Mouse (Mus musculus): ENCODE results near the gene Tas2r144.

The Tas2r144 gene

DNA sequence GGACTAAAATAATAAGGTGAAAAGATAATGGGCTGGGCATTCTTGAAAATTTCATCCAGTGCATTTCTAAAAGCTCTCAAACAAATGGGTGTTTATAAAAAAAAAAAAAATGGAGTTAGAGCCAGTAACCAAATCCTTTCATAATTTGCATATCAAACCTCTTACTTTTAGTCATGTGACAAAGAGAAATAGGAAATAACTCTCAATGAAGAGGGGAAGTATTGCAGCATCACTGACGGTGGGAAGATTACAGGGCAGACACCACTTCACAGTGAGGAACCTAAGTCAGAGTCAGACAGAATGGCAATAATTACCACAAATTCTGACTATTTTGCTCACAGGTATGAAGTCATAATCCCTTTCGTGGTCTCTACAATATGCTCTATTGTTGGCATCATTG, at the start of gene Tas2r144:
Tas2r144 (plus strand) TSS at position 301 of the 400 bp plus-strand sequence.
- no peak for DNase-seq (ENCODE audit: low read depth, low spot score)

DNA sequence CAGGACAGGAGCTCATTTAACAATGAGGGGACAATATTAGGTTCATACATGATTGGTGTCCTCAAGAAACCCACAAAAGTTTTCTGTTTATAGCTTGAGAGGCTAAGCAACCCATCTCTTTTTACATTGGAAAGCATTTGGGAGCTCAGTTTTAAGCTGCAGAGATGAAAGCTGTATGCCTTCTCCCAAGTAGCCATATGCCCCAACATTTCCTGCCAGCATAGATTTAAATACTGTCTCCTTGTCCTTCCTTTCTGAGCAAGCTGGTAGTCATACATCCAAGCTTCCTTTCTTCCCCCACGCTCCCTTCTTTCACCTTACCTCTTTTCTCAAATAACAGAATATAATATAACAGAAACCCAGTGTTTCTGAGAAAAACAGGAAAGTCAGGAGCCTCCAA, 32.7 kb upstream of the Tas2r144 start:
- DNase-seq (ENCODE audit: low read depth, low spot score) = no peak

DNA sequence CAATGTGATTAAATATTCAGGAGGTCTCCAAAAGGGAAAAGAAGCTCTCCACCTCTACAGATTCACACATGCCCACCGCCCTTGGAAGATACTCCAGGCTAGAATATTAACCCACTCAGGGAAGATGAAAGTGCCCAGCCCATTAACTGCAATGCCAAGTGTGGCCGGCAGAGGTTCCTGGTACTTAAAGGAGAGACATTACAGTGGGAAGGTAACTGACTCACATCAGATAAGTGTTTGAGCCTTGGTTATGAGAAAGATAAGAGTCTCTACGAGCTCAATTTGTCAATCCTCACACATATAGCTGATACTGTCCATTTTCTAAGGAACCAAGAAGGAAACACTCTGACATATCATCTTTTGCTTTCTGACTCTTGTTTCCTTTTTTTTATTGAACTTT, 28.9 kb upstream of the Tas2r144 start:
- DNase-seq (ENCODE audit: low read depth, low spot score) = peak; percentile 11

DNA sequence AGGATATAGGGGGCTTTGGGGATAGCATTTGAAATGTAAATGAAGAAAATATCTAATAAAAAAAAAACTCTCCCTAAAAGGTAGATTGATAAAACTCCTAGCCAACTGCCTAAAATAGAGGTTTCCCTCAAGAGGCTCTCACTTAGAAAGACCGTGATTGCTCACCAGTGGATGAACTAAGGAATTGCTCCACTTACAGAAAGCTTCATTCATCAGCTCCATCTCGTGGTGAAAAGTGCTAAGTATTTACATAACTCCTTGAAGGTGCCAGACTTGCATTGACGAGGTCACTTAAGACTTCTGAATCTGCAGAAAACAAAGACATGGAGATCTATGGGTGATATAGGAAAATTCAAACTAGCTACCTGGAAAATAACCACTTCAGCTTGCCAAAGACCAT, 17.4 kb upstream of the Tas2r144 start:
- no peak for DNase-seq (ENCODE audit: low read depth, low spot score)

DNA sequence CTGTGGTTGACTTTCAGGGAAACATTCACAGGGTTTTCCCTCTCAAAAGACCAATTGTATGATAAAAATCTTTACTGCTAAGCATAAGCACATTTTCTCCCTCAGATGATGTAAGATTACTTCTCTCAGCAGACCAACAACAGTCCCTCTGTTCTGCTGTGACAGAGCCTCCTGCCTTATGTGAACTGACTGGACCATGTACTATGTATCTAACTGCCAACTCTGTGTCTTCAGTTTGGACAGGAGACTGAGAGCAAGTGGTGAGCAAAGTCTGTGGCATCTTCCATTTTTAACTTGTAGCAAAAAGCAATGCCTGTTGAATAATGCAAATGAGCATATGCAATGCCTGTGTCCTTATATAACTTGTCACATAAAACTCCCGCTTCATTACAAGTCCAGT, 15.6 kb upstream of the Tas2r144 start:
- no peak for DNase-seq (ENCODE audit: low read depth, low spot score)

DNA sequence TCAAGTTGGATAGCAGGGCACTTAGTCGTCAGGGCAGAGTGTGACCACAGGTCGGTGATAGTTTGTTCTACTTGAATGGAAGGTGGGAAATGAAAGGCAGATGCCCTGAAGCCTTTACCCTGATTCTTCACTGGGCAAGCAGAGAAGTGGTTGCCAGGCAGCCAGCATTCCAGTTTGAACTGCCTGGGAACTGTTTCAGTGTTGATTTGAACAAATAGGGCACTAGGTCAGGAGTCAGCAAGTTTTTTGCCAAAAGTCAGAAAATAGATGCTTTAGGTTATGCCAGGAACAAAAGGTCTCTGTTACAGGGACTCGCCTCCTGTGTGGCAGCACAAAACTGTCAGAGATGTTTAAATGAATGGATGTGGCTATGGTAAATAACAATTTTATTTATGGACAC, 7.2 kb downstream of the Tas2r144 start:
- DNase-seq (ENCODE audit: low read depth, low spot score) = no peak

DNA sequence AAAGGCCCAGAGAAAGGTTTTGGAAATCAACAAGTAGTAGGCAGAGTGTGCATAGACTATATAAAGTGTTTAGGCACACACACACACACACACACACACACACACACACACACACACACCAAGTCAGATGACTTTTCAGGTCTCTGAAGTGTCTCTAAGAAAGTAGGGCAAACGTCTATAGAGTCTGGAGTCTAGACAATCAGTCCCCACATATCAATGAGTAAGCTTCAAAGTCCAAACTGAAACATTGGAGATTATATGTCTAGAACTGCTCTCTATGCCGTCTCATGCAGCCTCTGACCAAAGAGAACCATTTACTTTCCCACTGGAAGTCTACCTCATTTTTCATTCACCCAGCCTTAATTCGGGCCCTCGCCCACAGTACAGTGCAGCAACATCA, 9.9 kb downstream of the Tas2r144 start:
- no peak for DNase-seq (ENCODE audit: low read depth, low spot score)

DNA sequence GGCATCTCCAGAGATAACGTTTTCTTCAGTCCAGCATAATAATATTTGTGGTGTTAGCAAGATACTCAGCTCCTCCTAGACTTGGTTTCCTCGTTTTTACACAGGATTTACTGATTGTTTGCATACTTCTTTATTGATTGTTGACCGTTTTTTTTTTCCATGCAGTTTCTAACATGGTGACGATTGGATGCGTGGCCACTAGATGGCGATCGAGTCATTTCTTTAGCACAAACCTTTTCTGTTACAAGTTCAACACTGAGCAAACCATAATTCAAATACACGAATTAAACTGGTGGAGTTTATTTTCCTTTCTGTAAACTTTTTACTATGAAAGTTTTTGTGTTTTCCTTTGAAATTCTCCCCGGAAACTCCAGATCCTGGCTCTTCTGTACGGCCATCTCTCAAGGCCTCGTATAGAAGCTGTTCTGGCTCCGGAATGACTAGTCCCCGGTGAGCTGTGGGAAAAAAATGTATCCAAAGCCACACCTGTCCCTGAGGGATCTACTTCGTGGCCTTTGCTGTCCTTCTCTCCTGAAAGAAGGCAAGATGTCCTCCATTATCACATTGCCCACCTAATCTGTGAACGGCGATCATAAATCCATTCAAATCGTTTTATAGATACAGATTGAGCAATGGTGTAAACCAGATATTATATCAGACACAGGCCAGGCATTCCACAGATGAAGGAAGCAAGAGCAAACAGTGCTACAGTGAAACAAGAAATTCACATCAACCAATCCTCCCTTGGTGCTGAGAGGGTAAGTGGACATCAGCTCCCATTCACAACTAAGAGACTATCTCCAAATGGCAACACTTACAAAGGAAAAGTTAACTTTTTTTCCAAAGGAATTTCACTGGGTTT, 12.3 kb downstream of the Tas2r144 start:
- peak; percentile 24 for DNase-seq (ENCODE audit: low read depth, low spot score)

DNA sequence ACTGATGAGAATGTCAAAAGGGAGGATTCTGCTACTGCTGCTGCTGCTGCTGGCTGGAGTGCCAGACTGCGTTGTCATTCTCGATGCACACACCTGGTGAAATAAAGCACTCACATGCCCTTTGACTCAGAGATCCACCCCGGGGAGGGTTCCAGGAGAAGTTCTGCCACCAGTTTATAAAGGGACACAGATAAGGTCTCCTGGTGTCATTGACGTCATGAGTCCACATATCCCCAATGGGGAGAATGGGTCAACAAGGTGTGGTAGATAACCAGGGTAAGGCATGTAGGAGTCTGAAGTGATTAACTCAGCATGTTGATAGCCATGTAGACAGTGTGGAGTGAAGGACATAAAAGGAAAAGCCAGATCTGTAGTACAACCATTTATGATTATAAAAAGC, 14.5 kb downstream of the Tas2r144 start:
- DNase-seq (ENCODE audit: low read depth, low spot score) = no peak

DNA sequence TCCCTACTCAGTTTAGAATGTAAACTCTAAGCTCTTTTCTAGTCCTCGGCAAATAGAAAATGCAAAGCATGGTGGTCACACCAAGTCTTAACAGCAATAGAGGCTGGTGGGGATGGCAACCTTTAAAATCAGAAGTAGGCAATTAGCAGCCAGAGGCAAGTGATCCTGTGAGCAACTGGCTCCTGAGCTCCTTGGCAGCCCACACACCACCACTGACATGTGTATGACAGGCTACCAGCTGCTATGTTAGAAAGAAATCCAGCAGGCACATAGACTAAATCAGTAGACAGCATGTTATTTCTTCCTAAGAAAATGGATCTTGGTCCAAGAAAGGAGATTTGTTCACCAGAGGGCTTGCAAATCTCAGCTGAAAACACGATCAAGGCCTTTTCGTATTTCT, 16.1 kb downstream of the Tas2r144 start:
- DNase-seq (ENCODE audit: low read depth, low spot score) = no peak

DNA sequence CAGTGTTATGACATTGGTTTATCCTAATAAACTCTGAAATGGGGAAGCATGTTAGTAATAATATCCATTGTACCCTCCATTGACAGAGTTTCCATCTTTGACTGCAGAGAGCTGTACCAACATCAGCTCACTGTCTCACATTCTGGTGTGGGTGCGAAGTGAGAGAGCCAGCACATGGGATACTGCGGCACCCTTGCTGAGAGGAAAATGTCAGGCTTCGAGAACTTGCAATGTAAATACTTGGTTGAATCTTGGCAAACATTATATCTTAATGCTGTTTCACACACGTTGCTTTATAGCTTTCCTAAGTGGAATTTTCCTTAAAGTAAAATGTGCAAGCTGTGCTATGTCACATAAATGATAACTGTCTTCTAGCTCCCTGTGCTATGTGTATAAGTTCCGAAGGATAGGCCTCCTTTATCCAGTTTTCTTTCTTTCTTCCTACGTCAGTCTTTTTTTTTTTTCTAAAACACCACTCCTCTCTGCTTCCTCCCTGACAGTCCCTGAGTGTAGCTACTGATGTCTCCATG, 22.2 kb downstream of the Tas2r144 start:
- DNase-seq (ENCODE audit: low read depth, low spot score) = no peak

DNA sequence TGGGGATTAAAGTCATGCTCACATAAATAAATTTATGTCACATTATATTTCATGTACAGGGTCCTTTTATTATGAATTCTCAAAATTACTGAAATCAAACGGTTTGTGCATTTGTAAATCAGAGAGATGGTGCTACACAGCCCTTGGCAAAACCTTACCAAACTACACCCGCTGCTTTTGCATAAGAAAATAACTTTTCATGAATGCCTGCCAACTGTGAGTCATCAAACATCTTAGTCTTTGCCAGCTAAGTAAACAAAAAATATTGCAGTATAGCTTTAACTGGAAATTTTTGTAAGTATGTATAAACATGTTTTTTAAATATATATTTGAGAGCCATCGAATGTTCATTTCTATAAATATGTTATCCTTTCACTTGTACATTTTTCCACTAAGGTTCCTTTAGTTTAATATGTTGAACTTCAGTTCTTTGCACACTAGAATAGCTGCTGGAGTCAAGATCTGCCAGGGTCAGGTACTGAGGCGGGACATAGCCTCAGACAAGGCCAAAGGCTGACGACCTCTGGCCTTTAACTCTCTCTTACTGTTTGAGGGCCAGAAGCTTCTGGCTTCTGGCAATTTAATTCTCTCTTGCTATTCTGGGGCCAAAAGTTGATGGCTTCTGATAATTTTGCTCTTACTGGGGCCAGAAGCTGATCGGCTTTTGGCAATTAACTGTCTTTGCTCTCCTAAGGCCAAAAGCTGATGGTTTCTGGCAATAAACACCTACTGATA, 26.4 kb downstream of the Tas2r144 start:
- DNase-seq (ENCODE audit: low read depth, low spot score) = no peak

DNA sequence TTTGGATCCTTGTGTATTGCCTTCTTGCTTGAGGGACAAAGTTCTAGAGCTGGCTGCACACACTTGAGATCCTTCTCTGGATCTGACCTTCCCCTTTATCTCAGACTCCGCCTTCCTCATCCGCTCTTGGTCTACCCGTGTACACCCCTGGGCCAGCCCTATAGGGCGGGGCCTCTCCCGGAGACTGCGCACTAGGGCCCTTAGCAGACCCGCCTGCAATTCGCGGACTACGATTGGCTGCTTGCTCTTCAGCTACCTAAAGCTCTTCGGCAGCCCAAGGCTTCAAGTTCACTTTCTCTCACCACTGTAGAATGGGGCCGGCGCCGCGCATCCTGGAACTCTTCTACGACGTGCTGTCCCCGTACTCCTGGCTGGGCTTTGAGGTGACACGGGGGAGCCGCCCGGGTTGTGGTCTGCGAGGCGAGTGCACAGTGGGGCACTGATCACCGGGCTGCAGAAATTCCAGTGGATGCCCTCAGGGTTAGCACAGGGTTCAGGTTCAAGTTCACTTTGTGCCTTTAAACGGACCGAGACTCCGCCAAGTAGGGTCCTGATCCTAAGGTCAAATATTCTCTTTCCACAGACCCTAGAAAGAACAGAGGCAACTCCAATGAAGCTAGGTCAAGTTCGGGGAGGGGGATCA, 30.7 kb downstream of the Tas2r144 start, which contains the start of gene Gstk1:
Gstk1 (plus strand) TSS at position 225 of the 643 bp plus-strand sequence.
- peak; percentile 63 for DNase-seq (ENCODE audit: low read depth, low spot score)

DNA sequence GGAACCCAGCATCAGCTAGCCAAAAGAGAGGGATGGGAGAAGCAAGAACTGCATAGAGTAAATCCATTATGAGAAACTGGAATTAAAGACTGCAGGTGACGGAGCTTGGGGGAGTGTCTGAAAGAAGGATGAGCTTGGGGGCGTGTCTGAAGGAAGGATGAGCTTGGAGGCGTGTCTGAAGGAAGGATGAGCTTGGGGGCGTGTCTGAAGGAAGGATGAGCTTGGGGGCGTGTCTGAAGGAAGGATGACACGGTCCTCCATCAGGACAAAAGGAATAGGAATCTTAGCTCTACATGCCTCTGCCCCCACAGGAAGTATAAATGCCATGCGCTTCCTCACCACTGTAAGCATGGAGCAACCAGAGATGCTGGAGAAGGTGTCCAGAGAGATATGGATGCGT, 32.0 kb downstream of the Tas2r144 start:
- DNase-seq (ENCODE audit: low read depth, low spot score) = no peak

DNA sequence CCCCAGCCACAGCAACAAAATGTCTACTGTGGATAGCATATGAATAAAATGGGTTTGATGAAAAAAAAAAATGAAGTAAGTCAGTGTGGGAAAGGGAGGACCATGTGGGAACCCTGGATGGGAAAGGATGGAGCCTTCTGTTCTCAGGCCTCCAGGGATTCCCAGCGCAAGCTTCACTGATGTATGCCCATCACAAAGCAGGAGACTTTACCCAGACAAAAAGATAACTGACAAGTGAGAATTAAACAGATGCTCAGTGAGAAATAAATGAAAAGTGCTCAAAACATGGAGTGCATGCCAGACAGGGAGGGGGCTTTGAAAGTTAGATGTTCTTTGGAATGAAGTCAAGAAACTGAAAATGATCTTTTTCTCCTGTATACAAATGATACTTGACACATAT, 32.9 kb downstream of the Tas2r144 start:
- DNase-seq (ENCODE audit: low read depth, low spot score) = no peak

DNA sequence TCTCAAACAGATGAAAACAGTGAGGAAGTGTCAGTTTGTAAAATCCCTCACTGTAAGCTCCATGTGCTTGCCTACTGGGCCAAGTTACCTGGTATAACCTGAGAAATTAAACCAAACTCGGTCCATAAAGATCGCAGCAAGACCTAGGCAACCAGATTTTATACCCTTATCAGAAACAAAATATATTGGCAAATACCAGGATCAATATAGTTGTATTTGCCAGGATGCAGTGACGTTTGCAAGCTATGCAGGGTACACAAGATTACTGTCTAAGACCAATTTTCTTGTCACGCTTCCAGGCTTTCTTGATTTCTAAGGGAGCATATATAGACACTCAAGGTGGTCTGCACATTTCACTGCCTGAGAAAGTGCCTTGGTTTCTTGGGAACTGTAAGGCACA, 36.7 kb downstream of the Tas2r144 start:
- DNase-seq (ENCODE audit: low read depth, low spot score) = no peak

DNA sequence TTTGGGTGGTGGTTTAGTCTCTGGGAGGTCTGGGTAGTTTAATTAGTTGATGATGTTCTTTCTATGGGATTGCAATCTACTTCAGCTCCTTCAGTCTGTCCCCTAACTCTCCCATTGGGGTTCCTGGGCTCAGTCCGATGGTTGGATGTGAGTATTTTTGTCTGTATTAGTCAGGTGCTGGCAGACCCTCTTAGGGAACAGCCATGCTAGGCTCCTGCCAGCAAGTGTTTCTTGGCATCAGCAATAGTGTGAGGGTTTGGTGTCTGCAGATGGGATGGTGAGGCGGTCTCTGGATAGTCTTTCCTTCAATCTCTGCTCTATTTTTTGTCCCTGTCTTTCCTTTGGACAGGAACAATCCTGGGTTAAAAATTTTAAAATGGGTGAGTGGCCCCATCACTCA, 38.0 kb downstream of the Tas2r144 start:
- no peak for DNase-seq (ENCODE audit: low read depth, low spot score)

DNA sequence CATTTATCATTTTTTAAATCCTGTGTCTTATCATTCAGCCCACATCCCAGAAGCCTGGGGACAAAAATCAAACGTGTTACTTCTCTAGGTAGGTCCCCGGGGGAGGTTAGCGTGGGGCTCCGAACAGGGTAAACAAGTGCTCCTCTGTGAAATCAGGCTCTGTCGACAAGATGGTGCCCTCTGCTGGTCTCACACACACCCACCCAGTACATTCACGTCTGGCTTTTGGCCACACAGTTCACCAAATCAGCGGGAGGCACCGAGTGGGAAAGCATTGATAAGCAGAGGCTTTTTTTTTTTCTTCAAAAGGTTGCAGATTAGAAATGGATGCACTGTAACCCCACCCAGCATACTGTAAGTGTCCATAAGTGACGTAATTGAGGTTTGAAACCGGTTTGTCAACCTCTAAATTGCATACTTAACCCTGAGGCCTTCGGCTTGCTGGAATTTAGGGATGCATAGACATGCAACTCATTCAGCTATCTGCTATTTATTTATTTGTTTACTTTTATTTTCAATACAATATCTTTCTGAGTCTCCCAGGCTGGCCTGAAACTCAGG, 42.3 kb downstream of the Tas2r144 start:
- DNase-seq (ENCODE audit: low read depth, low spot score) = no peak

DNA sequence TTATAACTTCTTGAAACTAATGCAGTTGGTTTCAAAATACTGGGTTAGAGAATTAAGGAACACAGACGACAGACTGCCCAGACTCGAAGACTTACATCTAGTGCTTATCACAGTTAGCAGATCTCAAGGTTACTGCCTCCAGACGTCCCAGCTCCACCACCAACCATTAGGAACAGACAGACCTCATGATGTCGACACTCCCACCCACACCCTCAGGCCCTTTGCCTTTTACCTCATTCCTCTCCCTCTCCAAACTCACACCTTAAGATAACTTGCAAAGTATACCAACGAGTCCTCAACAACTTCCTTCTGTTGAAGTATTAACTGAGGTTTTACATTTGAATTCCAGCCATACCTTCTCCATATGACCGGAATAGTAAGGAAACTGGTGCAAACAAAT, 45.3 kb downstream of the Tas2r144 start:
- DNase-seq (ENCODE audit: low read depth, low spot score) = no peak

DNA sequence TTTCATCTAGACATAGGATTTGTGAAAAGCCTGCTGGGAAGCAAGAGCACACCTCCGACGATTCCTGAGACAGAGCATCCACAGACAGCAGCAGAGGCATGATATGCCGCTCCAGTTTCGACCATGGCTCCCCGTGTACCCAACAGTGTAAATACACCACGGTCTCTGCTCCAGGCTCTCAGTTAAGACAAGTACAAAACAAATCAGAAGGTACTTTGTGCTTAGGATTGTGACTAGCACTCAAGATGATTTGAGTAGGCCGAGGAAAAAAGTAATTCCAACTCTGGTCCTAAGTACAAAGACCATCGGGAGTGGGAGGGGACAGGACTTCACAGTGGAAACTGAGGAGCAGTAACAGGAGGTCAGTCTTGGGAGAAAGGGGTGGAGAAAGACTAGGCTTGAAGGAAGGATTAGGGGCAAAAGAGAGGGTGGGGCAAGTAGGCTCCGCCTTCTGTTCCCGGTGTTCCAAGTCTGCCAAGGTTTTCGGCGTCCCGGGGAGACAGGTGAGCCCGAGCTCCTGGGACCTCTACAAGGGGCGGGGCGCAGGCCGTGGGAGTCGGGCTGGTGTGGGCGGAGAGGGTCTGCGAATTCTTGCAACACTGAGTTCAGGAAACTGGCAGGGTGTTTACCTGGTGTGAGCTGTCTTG, 46.5 kb downstream of the Tas2r144 start, which contains the start of gene Tmem139:
Tmem139 (plus strand) TSS at position 447 of the 647 bp plus-strand sequence.
- no peak for DNase-seq (ENCODE audit: low read depth, low spot score)

DNA sequence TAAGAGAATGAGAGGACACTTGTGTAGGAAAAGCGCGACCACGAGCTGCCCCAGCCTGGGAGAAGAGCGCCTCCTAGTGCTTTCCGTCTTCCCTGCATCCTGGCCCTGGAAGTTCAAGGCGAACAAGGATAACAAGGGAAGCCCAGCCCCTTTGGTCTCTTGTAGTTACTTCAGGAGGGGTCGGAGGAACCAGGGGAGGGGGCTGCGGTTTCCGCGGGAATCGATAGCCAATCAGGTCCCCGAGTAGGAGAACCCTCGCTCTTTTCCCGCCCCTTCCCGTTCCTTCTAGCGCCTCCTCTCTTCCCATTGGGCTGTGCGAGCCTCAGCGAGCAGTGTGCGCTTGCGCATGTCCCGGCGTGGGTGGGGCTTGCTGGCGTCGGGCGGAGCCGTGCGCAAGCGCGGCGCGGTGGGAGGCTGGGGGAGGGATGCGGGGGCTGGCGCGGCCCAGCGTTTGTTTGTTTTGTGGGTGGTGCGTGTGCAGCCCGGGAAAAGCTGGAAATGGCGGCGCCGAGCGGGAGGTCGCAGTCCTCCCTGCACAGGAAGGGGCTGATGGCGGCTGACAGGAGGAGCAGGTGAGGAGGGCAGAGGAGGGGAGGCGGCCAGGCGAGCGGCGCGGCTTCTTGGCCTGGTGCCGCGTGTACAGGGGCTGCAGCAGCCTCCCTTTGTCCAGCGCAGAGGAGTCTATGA, 49.6 kb downstream of the Tas2r144 start, which contains the start of gene Casp2:
Casp2 (plus strand) TSS at position 360 of the 687 bp plus-strand sequence.
- DNase-seq (ENCODE audit: low read depth, low spot score) = peak; percentile 95

All from WW6 (cell line).